Mouse (Mus musculus) forebrain, embryonic 16.5 days (tissue): ENCODE data around the gene Trp53tg5. TPM values are rescaled to one million over a fixed set of nuclear protein-coding genes. Genes with fewer than 3 reads are reported as not detected.

ENCODE experiments used
- ATAC-seq: fragments of 200-750 bp; cut with Nextera tagmentation; 2 replicates; pipeline ENCODE4 v1.8.0; 2017; ENCODE audit warnings: mild to moderate bottlenecking, moderate library complexity
- H3K27ac ChIP-seq: fragments of 300-500 bp; sonication (generic); 2 replicates; pipeline ENCODE4 v1.5.1; 2014; ENCODE audit warnings: low read length, control low read depth
- H3K27me3 ChIP-seq: fragments of 300-500 bp; sonication (generic); replicated peaks from 2 replicates; pipeline ENCODE4 v1.6.1; 2014; ENCODE audit warnings: low read length; ENCODE audit not compliant: control insufficient read depth, insufficient read depth
- H3K36me3 ChIP-seq: fragments of 300-500 bp; sonication (generic); 2 replicates; pipeline ENCODE4 v1.6.1; 2014; ENCODE audit not compliant: control insufficient read depth, insufficient read depth
- H3K4me1 ChIP-seq: fragments of 300-500 bp; sonication (generic); replicated peaks from 2 replicates; pipeline ENCODE4 v1.6.1; 2014; ENCODE audit warnings: low read length; ENCODE audit not compliant: control insufficient read depth, insufficient read depth
- H3K4me2 ChIP-seq: fragments of 300-500 bp; sonication (generic); 2 replicates; pipeline ENCODE4 v1.6.1; 2014; ENCODE audit warnings: mild to moderate bottlenecking, low read length, control low read depth
- H3K4me3 ChIP-seq: fragments of 300-500 bp; sonication (generic); replicated peaks from 2 replicates; pipeline ENCODE4 v1.5.1; 2014; ENCODE audit warnings: mild to moderate bottlenecking, low read length, control low read depth
- H3K9ac ChIP-seq: fragments of 300-500 bp; sonication (generic); replicated peaks from 2 replicates; pipeline ENCODE4 v1.6.1; 2014; ENCODE audit warnings: low read depth, low read length, control low read depth
- H3K9me3 ChIP-seq: fragments of 300-500 bp; sonication (generic); 2 replicates; pipeline ENCODE4 v1.6.1; 2016; ENCODE audit warnings: low read length; ENCODE audit not compliant: control insufficient read depth
- WGBS: fragments of 180-500 bp; shearing (Covaris S2); extraction: QIAGEN DNeasy Blood & Tissue Kit; methylation state at CpG from one replicate; pipeline ENCODE4 v1.1.7; 2014; 5-methylcytosine and 5-hydroxymethylcytosine counted together
- polyA plus RNA-seq: library from polyadenylated mRNA; unstranded; fragments of >200 nt; fragmentation: Nextera tagmentation; extraction: Ambion mirVana; gene quantifications from 2 replicates; pipeline ENCODE4 v1.2.1, GENCODE M21; 2015

The Trp53tg5 gene
- polyA plus RNA-seq, 1 experiment from 2014 or later = not detected

DNA sequence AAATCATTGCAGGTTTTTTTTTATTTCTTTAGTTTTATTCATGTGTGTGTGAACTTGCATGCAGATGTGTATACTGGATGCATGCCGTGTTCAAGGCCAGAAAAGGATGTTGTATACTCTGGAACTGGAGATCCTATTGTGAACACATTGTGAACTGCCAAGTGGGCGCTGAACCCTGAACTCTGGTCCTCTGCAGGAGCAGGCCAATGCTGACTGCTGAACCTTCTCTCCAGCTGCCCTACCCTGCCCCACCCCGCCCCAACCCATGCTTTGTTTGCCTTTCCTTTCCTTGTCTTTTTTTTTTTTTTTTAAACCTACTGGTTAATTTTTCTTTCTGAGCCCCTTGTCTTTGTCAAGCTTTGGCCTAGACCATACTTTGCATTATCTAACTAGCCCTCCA lies 41.4 kb upstream of the Trp53tg5 start:
- WGBS = 83% methylated on average over 3 of the region's 3 CpGs
- H3K9ac ChIP-seq = no peak overlapping the region
- no peak overlapping the region for H3K4me3 ChIP-seq
- no peak overlapping the region for H3K27ac ChIP-seq
- H3K36me3 ChIP-seq = no peaks in the 10 kb centered on the region
- H3K4me2 ChIP-seq = no peak overlapping the region
- no peaks in the 10 kb centered on the region for H3K9me3 ChIP-seq
- no peaks in the 10 kb centered on the region; the same call in 1 of the 2 replicates for H3K4me1 ChIP-seq
- ATAC-seq = no peak
- H3K27me3 ChIP-seq = no peaks in the 10 kb centered on the region

DNA sequence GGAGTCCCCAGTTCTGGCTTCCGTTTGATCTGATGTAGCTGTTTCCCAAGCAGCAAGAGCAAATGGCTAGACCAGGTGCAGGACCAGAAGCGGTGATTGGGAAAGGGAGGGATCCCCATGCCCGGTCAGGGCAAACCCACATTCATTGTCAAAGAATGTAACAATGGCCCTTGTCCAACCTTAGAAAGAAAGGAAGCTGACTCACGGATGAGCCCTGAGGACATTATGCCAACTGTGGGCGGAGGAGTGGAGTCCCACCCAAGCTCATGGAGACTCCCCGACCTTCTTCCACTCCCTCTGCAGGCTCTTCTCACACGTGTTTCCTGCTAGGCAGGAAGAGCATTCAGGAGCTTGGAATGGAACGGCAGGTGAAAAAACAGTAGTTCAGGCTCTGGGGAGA lies 39.9 kb upstream of the Trp53tg5 start:
- Histone ChIP-seq H3K4me3 (no peak overlapping the region), H3K9ac (no peak overlapping the region), H3K9me3 (no peaks in the 10 kb centered on the region), H3K4me2 (no peak overlapping the region), H3K27ac (no peak overlapping the region), H3K27me3 (no peaks in the 10 kb centered on the region), H3K4me1 (no peaks in the 10 kb centered on the region; the same call in 1 of the 2 replicates), H3K36me3 (no peaks in the 10 kb centered on the region)
- 80% methylated on average over 8 of the region's 8 CpGs for WGBS
- ATAC-seq = no peak

DNA sequence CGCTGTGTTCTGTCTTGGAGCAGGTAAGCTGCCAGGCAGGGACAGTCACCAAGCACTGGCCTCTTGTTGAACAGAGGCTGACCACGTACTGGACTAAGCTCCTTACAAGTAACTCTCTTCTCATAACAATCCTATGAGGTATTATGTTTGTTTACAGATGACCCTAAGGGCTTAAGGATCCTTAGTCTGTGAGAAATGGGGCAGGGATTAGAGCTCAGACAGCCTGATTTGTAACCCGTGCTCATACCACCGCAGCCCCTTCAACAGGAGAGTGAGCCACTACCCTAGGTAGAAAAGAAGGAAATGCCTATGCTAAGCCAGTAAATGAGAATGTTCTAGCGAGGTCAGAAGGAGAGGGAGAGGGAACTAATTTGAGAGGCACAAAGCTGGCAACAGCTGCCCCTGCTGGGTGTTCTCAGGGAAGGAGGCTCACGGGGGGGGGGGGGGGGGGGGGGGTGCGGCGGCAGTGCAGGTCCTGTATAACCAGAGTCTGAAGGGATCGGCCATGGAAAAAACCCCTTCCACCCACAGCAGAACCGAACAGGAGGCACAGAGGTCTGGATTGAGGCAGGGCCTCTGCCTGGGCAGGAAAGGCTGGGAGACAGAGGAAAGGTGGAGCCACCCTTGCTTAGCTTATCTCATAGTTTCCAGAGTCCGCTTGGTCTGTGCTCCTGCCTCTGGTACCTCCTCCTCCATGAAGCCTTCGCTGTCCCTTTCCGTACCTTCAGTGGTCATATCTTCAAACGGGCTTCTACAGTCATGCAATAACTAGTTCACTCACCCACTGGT lies 38.8 kb upstream of the Trp53tg5 start:
- ATAC-seq = no peak
- 58% methylated on average over 13 of the region's 14 CpGs for WGBS
- H3K4me3 ChIP-seq = no peak overlapping the region
- H3K27me3 ChIP-seq = no peaks in the 10 kb centered on the region
- no peak overlapping the region for H3K27ac ChIP-seq
- H3K36me3 ChIP-seq = no peaks in the 10 kb centered on the region
- no peaks in the 10 kb centered on the region for H3K4me1 ChIP-seq
- no peak overlapping the region for H3K4me2 ChIP-seq
- no peaks in the 10 kb centered on the region for H3K9me3 ChIP-seq
- no peak overlapping the region for H3K9ac ChIP-seq

DNA sequence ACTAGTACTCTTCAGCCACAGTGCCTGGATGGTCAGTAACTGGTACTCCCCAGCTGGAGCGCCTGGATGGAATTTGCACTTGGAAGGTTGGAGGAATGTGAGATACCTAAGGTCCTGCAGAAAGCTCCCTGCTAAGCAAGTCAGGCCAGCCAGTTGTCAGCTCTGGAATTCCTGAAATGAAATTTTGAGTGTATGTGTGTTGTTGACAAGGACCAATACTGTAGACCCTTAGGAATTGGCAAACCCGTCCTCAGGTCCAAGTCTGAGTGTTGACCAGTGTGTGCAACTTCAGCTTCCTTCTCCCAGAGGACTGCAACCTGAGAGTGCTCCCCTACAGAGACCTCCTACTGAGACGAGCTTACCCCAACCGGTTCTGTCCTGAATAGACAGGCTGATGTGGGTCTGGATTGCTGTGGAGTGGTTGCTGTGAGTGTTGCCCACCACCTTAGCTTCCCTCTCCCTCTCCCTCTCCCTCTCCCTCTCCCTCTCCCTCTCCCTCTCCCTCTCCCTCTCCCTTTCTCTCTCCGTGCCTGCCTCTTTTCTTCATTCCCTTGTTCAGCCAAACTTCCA lies 37.2 kb upstream of the Trp53tg5 start:
- H3K27me3 ChIP-seq = no peaks in the 10 kb centered on the region
- H3K4me3 ChIP-seq = no peak overlapping the region
- H3K9ac ChIP-seq = no peak overlapping the region
- H3K4me2 ChIP-seq = no peak overlapping the region
- ATAC-seq = no peak
- WGBS = 52% methylated on average over 5 of the region's 5 CpGs
- H3K27ac ChIP-seq = no peak overlapping the region
- no peaks in the 10 kb centered on the region for H3K4me1 ChIP-seq
- no peaks in the 10 kb centered on the region for H3K9me3 ChIP-seq
- peaks cover 3% of the 10 kb centered on the region; the same call in 1 of the 2 replicates for H3K36me3 ChIP-seq

DNA sequence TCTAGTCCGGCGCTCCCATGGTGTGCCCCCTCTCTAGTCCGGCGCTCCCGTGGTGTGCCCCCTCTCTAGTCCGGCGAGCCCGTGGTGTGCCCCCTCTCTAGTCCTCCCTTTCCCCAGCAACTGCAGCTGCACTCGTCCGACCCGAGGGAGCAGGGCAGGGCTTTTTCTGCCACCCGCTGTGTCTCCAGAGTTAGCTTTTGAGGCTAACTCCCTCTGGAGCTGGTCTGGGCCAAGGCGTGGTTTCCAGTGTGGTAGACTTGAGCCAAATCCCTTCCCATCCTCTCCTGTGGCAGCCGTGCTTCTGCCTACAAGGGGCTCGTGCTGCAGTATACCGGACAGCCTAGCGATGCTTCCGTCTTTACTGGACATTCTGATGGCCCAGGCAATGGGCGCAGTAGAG lies 34.3 kb upstream of the Trp53tg5 start:
- WGBS = 87% methylated on average over 19 of the region's 19 CpGs

DNA sequence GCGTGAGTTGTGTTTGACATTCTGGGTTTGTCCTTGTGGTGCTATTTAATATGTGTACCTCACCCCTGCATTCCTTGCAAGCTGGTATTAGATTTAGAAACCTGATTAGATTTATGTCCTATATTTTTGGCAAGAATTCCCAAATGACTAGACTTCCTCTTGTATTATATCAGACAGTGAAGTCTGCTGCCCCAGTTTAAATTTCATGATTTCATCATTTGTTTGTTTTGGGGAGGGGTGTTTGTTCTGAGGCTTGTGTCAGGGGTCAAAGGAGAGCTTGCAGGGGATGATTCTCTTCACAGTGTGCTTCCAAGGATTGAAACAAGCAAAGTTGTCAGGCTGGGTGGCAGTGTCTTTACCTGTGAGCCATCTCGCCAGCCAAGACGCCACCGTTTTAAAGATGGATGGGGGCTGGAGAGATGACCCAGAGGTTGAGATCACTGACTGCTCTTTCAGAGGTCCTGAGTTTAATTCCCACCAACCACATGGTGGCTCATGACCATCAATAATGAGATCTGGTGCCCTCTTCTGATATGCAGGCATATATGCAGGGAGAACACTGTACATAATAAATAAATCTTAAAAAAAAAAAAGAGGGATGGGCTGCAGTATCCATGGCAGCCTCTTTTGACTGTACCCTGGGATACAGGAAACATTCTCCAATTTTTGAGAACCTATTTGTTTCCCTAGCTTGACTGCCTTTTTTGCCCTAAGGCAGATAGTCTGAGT lies 32.3 kb upstream of the Trp53tg5 start:
- Histone ChIP-seq H3K4me1 (no peaks in the 10 kb centered on the region), H3K9ac (no peak overlapping the region), H3K27me3 (no peaks in the 10 kb centered on the region), H3K9me3 (peaks cover 8% of the 10 kb centered on the region; the same call in 1 of the 2 replicates), H3K4me2 (no peak overlapping the region), H3K4me3 (no peak overlapping the region), H3K27ac (no peak overlapping the region), H3K36me3 (peaks cover 40% of the 10 kb centered on the region)
- 96% methylated on average over 4 of the region's 4 CpGs for WGBS
- no peak for ATAC-seq

More for the DNA sequence above, 34.3 kb upstream of the Trp53tg5 start:
- Histone ChIP-seq H3K4me2 (no peak overlapping the region), H3K36me3 (peaks cover 29% of the 10 kb centered on the region), H3K4me3 (no peak overlapping the region), H3K27me3 (no peaks in the 10 kb centered on the region), H3K9me3 (peaks cover 8% of the 10 kb centered on the region; the same call in 1 of the 2 replicates), H3K27ac (no peak overlapping the region), H3K9ac (no peak overlapping the region), H3K4me1 (no peaks in the 10 kb centered on the region)
- ATAC-seq = no peak

DNA sequence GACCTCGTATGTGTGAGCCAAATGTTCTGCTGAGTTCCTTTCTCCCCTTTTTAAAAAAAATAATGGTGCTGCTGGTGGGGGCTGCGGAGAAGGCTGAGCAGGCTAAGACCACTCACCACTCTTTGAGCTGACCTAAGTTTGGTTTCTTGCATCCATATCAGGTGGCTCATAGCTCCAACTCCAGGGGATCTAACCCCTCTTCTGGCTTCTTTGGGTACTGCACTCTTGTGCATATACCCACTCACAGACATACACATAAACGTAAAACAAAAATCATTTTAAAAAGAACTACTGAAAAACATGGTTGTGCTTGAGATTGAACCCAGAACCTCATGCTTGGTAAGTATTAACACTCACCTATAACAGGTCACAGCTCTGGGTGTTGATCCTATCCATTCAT lies 31.4 kb upstream of the Trp53tg5 start:
- peaks cover 8% of the 10 kb centered on the region; the same call in 1 of the 2 replicates for H3K9me3 ChIP-seq
- ATAC-seq = no peak
- 96% methylated on average over 3 of the region's 3 CpGs for WGBS
- no peak overlapping the region for H3K9ac ChIP-seq
- no peak overlapping the region for H3K27ac ChIP-seq
- H3K4me2 ChIP-seq = no peak overlapping the region
- no peaks in the 10 kb centered on the region for H3K4me1 ChIP-seq
- no peak overlapping the region for H3K4me3 ChIP-seq
- peaks cover 42% of the 10 kb centered on the region for H3K36me3 ChIP-seq
- no peaks in the 10 kb centered on the region for H3K27me3 ChIP-seq

DNA sequence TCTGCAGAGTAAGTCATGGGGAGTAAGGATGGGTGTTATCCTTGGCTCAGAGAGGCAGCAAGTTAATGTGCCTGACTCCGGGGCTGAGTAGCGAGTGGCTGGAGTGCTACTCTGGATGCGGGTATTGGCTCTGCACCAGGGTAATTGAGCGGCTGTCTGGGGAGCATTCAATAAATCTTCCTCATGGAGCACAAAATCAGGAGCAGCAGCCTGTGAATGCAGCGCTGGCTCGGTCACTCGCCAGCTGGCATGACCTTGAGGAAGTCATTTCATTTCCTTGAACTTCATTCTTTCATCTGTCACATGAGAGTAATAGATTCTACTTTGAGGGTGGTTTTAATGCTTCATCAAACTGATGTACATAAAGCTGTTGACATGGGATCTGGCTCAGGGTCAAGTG lies 27.0 kb upstream of the Trp53tg5 start:
- Histone ChIP-seq H3K9ac (no peak overlapping the region), H3K4me1 (peaks cover 10% of the 10 kb centered on the region), H3K36me3 (peaks cover 39% of the 10 kb centered on the region), H3K9me3 (peaks cover 8% of the 10 kb centered on the region; the same call in 1 of the 2 replicates), H3K4me3 (no peak overlapping the region), H3K4me2 (no peak overlapping the region), H3K27ac (no peak overlapping the region), H3K27me3 (no peaks in the 10 kb centered on the region)
- WGBS = 90% methylated on average over 7 of the region's 7 CpGs
- no peak for ATAC-seq

DNA sequence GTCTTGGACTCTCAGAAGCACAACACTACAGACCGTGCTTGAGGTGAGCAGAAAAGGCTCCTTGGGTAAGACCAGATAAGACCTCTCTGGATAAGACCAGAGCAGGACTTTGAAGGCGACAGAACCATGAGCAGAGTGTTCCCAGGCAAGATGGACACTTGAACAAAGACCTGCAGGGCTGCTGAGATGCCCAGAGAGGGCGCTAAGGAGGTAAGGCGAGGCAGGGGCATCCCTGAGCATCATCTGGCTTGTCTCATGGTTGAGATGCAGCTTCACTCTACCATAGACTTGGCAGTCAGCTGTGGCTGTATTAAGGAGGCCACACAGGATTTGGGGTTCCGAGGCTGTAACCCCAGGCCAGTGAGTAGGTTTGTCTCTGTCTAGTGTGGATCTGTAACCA lies 25.8 kb upstream of the Trp53tg5 start:
- H3K36me3 ChIP-seq = peaks cover 28% of the 10 kb centered on the region
- no peak overlapping the region for H3K4me2 ChIP-seq
- H3K4me1 ChIP-seq = peaks cover 10% of the 10 kb centered on the region
- no peak for ATAC-seq
- no peak overlapping the region for H3K4me3 ChIP-seq
- no peaks in the 10 kb centered on the region for H3K27me3 ChIP-seq
- peaks cover 4% of the 10 kb centered on the region; the same call in 1 of the 2 replicates for H3K9me3 ChIP-seq
- no peak overlapping the region for H3K9ac ChIP-seq
- H3K27ac ChIP-seq = no peak overlapping the region
- WGBS = 73% methylated on average over 5 of the region's 5 CpGs
